Mouse (Mus musculus) intestine, postnatal 0 days (tissue): ENCODE data around the gene B3gnt8. TPM values are rescaled to one million over a fixed set of nuclear protein-coding genes. Genes with fewer than 3 reads are reported as not detected.

Source experiments
- ATAC-seq: fragments of 200-750 bp; cut with Nextera tagmentation; 2 replicates; pipeline ENCODE4 v1.8.0; 2017; ENCODE audit warnings: mild to moderate bottlenecking, moderate TSS enrichment, moderate library complexity
- H3K27ac ChIP-seq: fragments of 300-500 bp; sonication (generic); 2 replicates; pipeline ENCODE4 v1.5.1; 2014; ENCODE audit warnings: mild to moderate bottlenecking, low read depth, low read length, moderate library complexity
- H3K27me3 ChIP-seq: fragments of 300-500 bp; sonication (generic); replicated peaks from 2 replicates; pipeline ENCODE4 v1.6.1; 2014; ENCODE audit warnings: low read length, mixed read lengths; ENCODE audit not compliant: control insufficient read depth, insufficient read depth
- H3K36me3 ChIP-seq: fragments of 300-500 bp; sonication (generic); 2 replicates; pipeline ENCODE4 v1.6.1; 2014; ENCODE audit warnings: mild to moderate bottlenecking, moderate library complexity; ENCODE audit not compliant: control insufficient read depth, insufficient read depth
- H3K4me1 ChIP-seq: fragments of 300-500 bp; sonication (generic); replicated peaks from 2 replicates; pipeline ENCODE4 v1.6.1; 2014; ENCODE audit warnings: antibody characterized with exemption, low read length, mixed read lengths; ENCODE audit not compliant: control insufficient read depth, insufficient read depth
- H3K4me2 ChIP-seq: fragments of 300-500 bp; sonication (generic); replicated peaks from 2 replicates; pipeline ENCODE4 v1.6.1; 2014; ENCODE audit warnings: low read depth, mild to moderate bottlenecking, moderate library complexity
- H3K4me3 ChIP-seq: fragments of 300-500 bp; sonication (generic); 2 replicates; pipeline ENCODE4 v1.5.1; 2014; ENCODE audit warnings: low read depth, low read length
- H3K9ac ChIP-seq: fragments of 300-500 bp; sonication (generic); 2 replicates; pipeline ENCODE4 v1.6.1; 2014; ENCODE audit warnings: mild to moderate bottlenecking, low read depth, low read length
- H3K9me3 ChIP-seq: fragments of 300-500 bp; sonication (generic); 2 replicates; pipeline ENCODE4 v1.6.1; 2016; ENCODE audit warnings: mixed run types; ENCODE audit not compliant: control insufficient read depth
- CTCF ChIP-seq: sonication (generic); IDR thresholded peaks from 2 replicates; pipeline ENCODE4 v1.5.1; 2016; ENCODE audit warnings: low read depth, mild to moderate bottlenecking, control low read depth, antibody characterized with exemption, moderate library complexity
- WGBS: fragments of 180-500 bp; shearing (Covaris S2); extraction: QIAGEN DNeasy Blood & Tissue Kit; methylation state at CpG from one replicate; pipeline ENCODE4 v1.1.7; 2014; 5-methylcytosine and 5-hydroxymethylcytosine counted together
- polyA plus RNA-seq: library from polyadenylated mRNA; unstranded; fragments of >200 nt; fragmentation: Nextera tagmentation; extraction: Ambion mirVana; gene quantifications from 2 replicates; pipeline ENCODE4 v1.2.1, GENCODE M21; 2015

Gene B3gnt8
- polyA plus RNA-seq, 1 experiment from 2014 or later = 3.4 TPM

GRCm38 (mm10) chr7:25625594-25626250, 732 bp upstream of the B3gnt8 start:
- no peaks in the 10 kb centered on the region for H3K9me3 ChIP-seq
- H3K4me3 ChIP-seq = no peak overlapping the region
- peaks cover 55% of the 10 kb centered on the region for H3K36me3 ChIP-seq
- H3K4me1 ChIP-seq = peaks cover 7% of the 10 kb centered on the region; the same call in 1 of the 2 replicates
- H3K27ac ChIP-seq = no peak overlapping the region
- no peak for ATAC-seq
- no peaks in the 10 kb centered on the region for H3K27me3 ChIP-seq
- H3K9ac ChIP-seq = no peak overlapping the region
- WGBS = 79% methylated on average over 10 of the region's 10 CpGs
- no peak overlapping the region for H3K4me2 ChIP-seq
- TF ChIP-seq CTCF = peak; percentile 66

- Histone ChIP-seq H3K36me3 (peaks cover 49% of the 10 kb centered on the region), H3K4me2 (peak overlapping the region; percentile 70), H3K9me3 (no peaks in the 10 kb centered on the region), H3K4me3 (peak overlapping the region; percentile 44), H3K27me3 (no peaks in the 10 kb centered on the region), H3K27ac (peak overlapping the region; percentile 50; the same call in 1 of the 2 replicates), H3K4me1 (peaks cover 7% of the 10 kb centered on the region; the same call in 1 of the 2 replicates), H3K9ac (peak overlapping the region; percentile 31)
- no peak for TF ChIP-seq CTCF
- peak; percentile 70 for ATAC-seq
- 19% methylated on average over 37 of the region's 38 CpGs for WGBS
Observed at GRCm38 (mm10) chr7:25627431-25628322, 1.2 kb downstream of the B3gnt8 start.

GRCm38 (mm10) chr7:25628323-25628620, 1.8 kb downstream of the B3gnt8 start:
- no peaks in the 10 kb centered on the region for H3K27me3 ChIP-seq
- H3K36me3 ChIP-seq = peaks cover 50% of the 10 kb centered on the region
- no peak for TF ChIP-seq CTCF
- no peak overlapping the region for H3K27ac ChIP-seq
- H3K4me3 ChIP-seq = no peak overlapping the region
- WGBS = 71% methylated on average over 8 of the region's 8 CpGs
- no peaks in the 10 kb centered on the region for H3K9me3 ChIP-seq
- peaks cover 7% of the 10 kb centered on the region; the same call in 1 of the 2 replicates for H3K4me1 ChIP-seq
- no peak overlapping the region for H3K9ac ChIP-seq
- ATAC-seq = no peak
- peak overlapping the region; percentile 70 for H3K4me2 ChIP-seq

GRCm38 (mm10) chr7:25632679-25633078, 6.2 kb downstream of the B3gnt8 start:
- H3K9ac ChIP-seq = no peak overlapping the region
- H3K27ac ChIP-seq = no peak overlapping the region
- no peak overlapping the region for H3K4me2 ChIP-seq
- H3K36me3 ChIP-seq = peaks cover 41% of the 10 kb centered on the region; the same call in 1 of the 2 replicates
- H3K4me1 ChIP-seq = no peaks in the 10 kb centered on the region
- no peak for TF ChIP-seq CTCF
- H3K9me3 ChIP-seq = no peaks in the 10 kb centered on the region
- no peaks in the 10 kb centered on the region for H3K27me3 ChIP-seq
- 85% methylated on average over 5 of the region's 5 CpGs for WGBS
- no peak overlapping the region for H3K4me3 ChIP-seq
- no peak for ATAC-seq

GRCm38 (mm10) chr7:25636373-25636772, 9.9 kb downstream of the B3gnt8 start:
- no peak overlapping the region for H3K27ac ChIP-seq
- no peaks in the 10 kb centered on the region for H3K27me3 ChIP-seq
- H3K9me3 ChIP-seq = no peaks in the 10 kb centered on the region
- no peak overlapping the region for H3K4me3 ChIP-seq
- no peak overlapping the region for H3K9ac ChIP-seq
- TF ChIP-seq CTCF = no peak
- peaks cover 49% of the 10 kb centered on the region; the same call in 1 of the 2 replicates for H3K36me3 ChIP-seq
- no peak overlapping the region for H3K4me2 ChIP-seq
- ATAC-seq = no peak
- no peaks in the 10 kb centered on the region for H3K4me1 ChIP-seq
- WGBS = 32% methylated on average over 3 of the region's 3 CpGs

GRCm38 (mm10) chr7:25637099-25637498, 10.6 kb downstream of the B3gnt8 start:
- H3K4me2 ChIP-seq = no peak overlapping the region
- H3K9ac ChIP-seq = no peak overlapping the region
- no peak for ATAC-seq
- no peaks in the 10 kb centered on the region for H3K27me3 ChIP-seq
- no peaks in the 10 kb centered on the region for H3K9me3 ChIP-seq
- H3K36me3 ChIP-seq = peaks cover 46% of the 10 kb centered on the region; the same call in 1 of the 2 replicates
- no peak overlapping the region for H3K27ac ChIP-seq
- H3K4me1 ChIP-seq = no peaks in the 10 kb centered on the region
- no peak overlapping the region for H3K4me3 ChIP-seq
- 94% methylated on average over 5 of the region's 5 CpGs for WGBS
- TF ChIP-seq CTCF = no peak
